Mouse (Mus musculus) embryo, embryonic 11 days (tissue): Measurements from ENCODE around the gene Zc3hav1.

Experiments
- DNase-seq: peaks from one replicate; pipeline ENCODE4 v3.0.0-alpha.2; 2015

The Zc3hav1 gene

DNA sequence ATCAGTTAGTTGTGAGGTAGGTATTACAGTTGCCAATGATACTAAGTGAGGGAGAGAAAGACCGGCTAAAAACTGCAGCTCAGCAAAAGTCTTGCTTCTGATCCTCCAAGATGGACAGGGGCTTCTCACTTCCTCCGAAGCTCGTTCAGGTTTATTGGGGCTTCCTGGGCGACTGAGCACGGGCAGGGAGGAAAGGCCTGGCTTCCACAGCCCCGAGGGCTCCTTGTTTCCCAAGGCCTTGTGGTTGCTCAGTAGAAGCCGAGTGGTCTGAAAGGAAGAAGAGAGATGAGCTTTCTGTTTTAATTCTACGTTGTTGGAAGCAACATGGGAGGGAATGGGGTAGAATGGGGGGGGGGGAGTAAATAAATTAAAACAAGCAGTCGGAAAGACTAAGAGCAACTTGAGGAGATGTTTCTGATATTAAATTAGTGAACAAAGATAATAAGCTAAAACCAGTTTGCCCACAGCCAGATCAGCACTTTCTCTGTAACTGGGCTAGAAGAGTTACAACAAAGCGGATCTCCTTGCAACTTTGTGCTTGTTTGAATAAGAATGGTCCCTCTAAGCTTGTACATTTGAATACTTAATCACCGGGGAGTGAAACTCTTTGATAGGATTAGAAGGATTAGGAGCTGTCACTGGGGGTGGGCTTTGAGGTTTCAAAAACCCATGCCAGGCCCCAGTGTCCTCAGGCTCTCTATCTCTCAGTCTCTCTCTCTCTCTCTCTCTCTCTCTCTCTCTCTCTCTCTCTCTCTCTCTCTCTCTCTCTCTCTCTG lies 61.3 kb downstream of the Zc3hav1 start:
- DNase-seq: peak; percentile 13

DNA sequence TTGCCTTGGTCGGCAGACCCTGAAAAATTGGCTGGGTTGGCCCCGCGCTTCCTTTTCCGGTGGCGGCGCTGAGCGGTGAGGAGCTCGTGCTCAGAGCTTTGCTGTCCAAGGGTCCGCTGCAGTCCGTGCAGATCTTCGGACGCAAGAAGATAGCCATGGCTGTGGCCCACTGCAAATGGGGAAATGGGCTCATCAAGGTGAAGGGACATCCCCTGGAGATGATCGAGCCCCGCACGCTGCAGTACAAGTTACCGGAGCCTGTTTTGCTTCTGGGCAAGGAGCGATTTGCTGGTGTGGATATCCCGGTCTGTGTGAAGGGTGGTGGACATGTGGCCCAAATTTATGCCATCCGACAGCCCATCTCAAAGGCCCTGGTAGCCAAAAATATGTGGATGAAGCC lies 70.0 kb downstream of the Zc3hav1 start:
- DNase-seq: no peak

DNA sequence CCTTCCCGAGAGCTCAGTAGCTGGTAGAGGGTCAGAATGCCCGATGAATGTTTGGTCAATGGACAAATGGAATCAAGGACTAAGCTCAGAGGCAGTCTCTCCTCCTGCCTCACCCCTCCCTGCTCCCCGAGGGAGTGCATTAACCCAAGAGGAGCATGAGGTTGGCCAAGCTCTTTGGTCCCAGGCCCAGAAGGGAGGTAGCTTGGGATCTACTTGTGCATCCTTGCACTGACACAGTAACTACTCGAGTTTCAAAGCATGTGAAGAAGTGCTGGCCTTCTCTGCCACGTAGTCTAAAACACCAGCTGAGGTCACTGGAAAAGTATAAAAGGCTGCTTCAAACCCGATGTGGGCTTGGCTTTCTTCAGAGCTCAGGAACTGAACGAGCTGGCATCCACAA lies 89.9 kb downstream of the Zc3hav1 start:
- no peak for DNase-seq

GRCm38 (mm10) chr6:38263393-38264159 lies 90.8 kb downstream of the Zc3hav1 start:
- DNase-seq: no peak

DNA sequence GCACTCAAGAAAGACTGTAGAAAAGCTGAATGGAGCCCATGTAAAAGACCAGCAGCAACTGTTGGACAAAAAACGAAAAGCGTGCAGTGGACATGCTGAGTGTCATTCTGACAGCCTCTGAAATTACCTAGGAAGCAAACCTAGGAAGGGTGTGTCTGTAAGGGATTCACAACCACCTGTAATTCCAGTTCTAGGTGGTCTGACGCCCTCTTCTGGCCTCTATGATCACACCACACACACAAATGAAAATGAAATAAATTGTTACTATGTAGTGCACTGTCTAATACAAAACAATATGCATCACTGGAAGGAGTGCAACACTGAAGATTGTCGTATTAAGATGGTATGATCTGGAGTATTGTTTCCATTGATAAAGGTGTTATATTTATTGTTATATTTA lies 92.5 kb downstream of the Zc3hav1 start:
- DNase-seq: no peak

DNA sequence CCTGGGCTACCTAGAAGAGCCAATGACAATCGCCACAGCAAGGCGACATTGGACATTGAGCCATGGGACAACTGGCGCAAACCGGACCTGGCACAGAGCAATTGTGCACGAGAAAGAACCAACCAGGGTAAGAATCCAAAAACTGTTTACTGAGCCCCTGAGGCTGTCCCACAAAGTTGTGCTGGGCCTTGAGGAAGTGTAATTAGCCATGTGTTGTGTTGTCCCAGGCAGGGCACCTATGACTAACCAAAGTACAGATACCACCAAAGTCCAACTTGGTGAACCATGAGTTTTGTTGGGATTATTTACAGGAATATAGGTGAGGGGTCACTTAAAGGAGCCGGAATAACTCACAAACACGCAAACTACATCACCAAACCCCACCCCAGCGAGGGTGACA lies 96.9 kb downstream of the Zc3hav1 start:
- no peak for DNase-seq

GRCm38 (mm10) chr6:38256793-38257192 lies 97.6 kb downstream of the Zc3hav1 start:
- DNase-seq: no peak

- no peak for DNase-seq
Measured at GRCm38 (mm10) chr6:38255794-38256193, 98.6 kb downstream of the Zc3hav1 start.
